Mouse (Mus musculus): ENCODE measurements at regions not wholly inside any gene's neighbourhood (a gene's known extent, or its start where the extent isn't known, plus 50 kb on each side); places are given as distances from the start of the nearest gene placed in this dataset.

- H3K4me3 ChIP-seq (ENCODE audit: insufficient read depth, low read depth, low read length): no peak overlapping the region
- no peak for DNase-seq
- H3K36me3 ChIP-seq (ENCODE audit: control insufficient read depth, insufficient read depth, low read length): no peaks in the 10 kb centered on the region
- no peak overlapping the region for H3K27ac ChIP-seq (ENCODE audit: insufficient read depth, low read depth, low read length)
- no peaks in the 10 kb centered on the region for H3K4me1 ChIP-seq (ENCODE audit: control insufficient read depth, insufficient read depth, low read length)
- TF ChIP-seq CTCF (conservative IDR thresholded peaks at IDR 0.05; ENCODE audit: insufficient read depth, insufficient read length, low read depth, low read length): no peak
- TF ChIP-seq POLR2A (IDR thresholded peaks at IDR 0.05; ENCODE audit: low read depth, low read length): no peak
- H3K27me3 ChIP-seq (replicated peaks; ENCODE audit: control insufficient read depth, insufficient read depth, low read length): no peaks in the 10 kb centered on the region
Observed at GRCm38 (mm10) chr7:36277275-36277674, 420.6 kb upstream of the Tshz3 start.

GRCm38 (mm10) chr7:36268966-36269365 is 429.0 kb upstream of the Tshz3 start:
- Histone ChIP-seq H3K27ac (ENCODE audit: insufficient read depth, low read depth, low read length) (no peak overlapping the region), H3K4me1 (ENCODE audit: control insufficient read depth, insufficient read depth, low read length) (no peaks in the 10 kb centered on the region), H3K36me3 (ENCODE audit: control insufficient read depth, insufficient read depth, low read length) (no peaks in the 10 kb centered on the region), H3K4me3 (ENCODE audit: insufficient read depth, low read depth, low read length) (no peak overlapping the region), H3K27me3 (replicated peaks; ENCODE audit: control insufficient read depth, insufficient read depth, low read length) (no peaks in the 10 kb centered on the region)
- WGBS: 18% methylated on average over 5 of the region's 5 CpGs
- TF ChIP-seq POLR2A (IDR thresholded peaks at IDR 0.05; ENCODE audit: low read depth, low read length): no peak
- no peak for TF ChIP-seq CTCF (conservative IDR thresholded peaks at IDR 0.05; ENCODE audit: insufficient read depth, insufficient read length, low read depth, low read length)
- DNase-seq: no peak

GRCm38 (mm10) chr7:36265163-36265823 is 432.6 kb upstream of the Tshz3 start:
- no peaks in the 10 kb centered on the region for H3K27me3 ChIP-seq (replicated peaks; ENCODE audit: control insufficient read depth, insufficient read depth, low read length)
- TF ChIP-seq POLR2A (IDR thresholded peaks at IDR 0.05; ENCODE audit: low read depth, low read length) (no peak), CTCF (conservative IDR thresholded peaks at IDR 0.05; ENCODE audit: insufficient read depth, insufficient read length, low read depth, low read length) (no peak)
- H3K4me1 ChIP-seq (ENCODE audit: control insufficient read depth, insufficient read depth, low read length): no peaks in the 10 kb centered on the region
- no peaks in the 10 kb centered on the region for H3K36me3 ChIP-seq (ENCODE audit: control insufficient read depth, insufficient read depth, low read length)
- H3K27ac ChIP-seq (ENCODE audit: insufficient read depth, low read depth, low read length): no peak overlapping the region
- H3K4me3 ChIP-seq (ENCODE audit: insufficient read depth, low read depth, low read length): no peak overlapping the region
- 83% methylated on average over 7 of the region's 7 CpGs for WGBS
- DNase-seq: no peak

GRCm38 (mm10) chr7:36262124-36262710 is 435.7 kb upstream of the Tshz3 start:
- H3K4me3 ChIP-seq (ENCODE audit: insufficient read depth, low read depth, low read length): no peak overlapping the region
- H3K27ac ChIP-seq (ENCODE audit: insufficient read depth, low read depth, low read length): no peak overlapping the region
- no peaks in the 10 kb centered on the region for H3K4me1 ChIP-seq (ENCODE audit: control insufficient read depth, insufficient read depth, low read length)
- no peaks in the 10 kb centered on the region for H3K36me3 ChIP-seq (ENCODE audit: control insufficient read depth, insufficient read depth, low read length)
- WGBS: 65% methylated on average over 8 of the region's 8 CpGs
- no peak for DNase-seq
- TF ChIP-seq POLR2A (IDR thresholded peaks at IDR 0.05; ENCODE audit: low read depth, low read length) (no peak), CTCF (conservative IDR thresholded peaks at IDR 0.05; ENCODE audit: insufficient read depth, insufficient read length, low read depth, low read length) (no peak)
- no peaks in the 10 kb centered on the region for H3K27me3 ChIP-seq (replicated peaks; ENCODE audit: control insufficient read depth, insufficient read depth, low read length)

- Histone ChIP-seq H3K4me3 (ENCODE audit: insufficient read depth, low read depth, low read length) (no peak overlapping the region), H3K27ac (ENCODE audit: insufficient read depth, low read depth, low read length) (no peak overlapping the region), H3K27me3 (replicated peaks; ENCODE audit: control insufficient read depth, insufficient read depth, low read length) (no peaks in the 10 kb centered on the region), H3K4me1 (ENCODE audit: control insufficient read depth, insufficient read depth, low read length) (no peaks in the 10 kb centered on the region), H3K36me3 (ENCODE audit: control insufficient read depth, insufficient read depth, low read length) (no peaks in the 10 kb centered on the region)
- WGBS: 90% methylated on average over 15 of the region's 15 CpGs
- DNase-seq: no peak
- TF ChIP-seq CTCF (conservative IDR thresholded peaks at IDR 0.05; ENCODE audit: insufficient read depth, insufficient read length, low read depth, low read length): no peak
- no peak for TF ChIP-seq POLR2A (IDR thresholded peaks at IDR 0.05; ENCODE audit: low read depth, low read length)
Observed at GRCm38 (mm10) chr7:36257102-36257501, 440.8 kb upstream of the Tshz3 start.

- no peak overlapping the region for H3K27ac ChIP-seq (ENCODE audit: insufficient read depth, low read depth, low read length)
- no peaks in the 10 kb centered on the region for H3K36me3 ChIP-seq (ENCODE audit: control insufficient read depth, insufficient read depth, low read length)
- no peak for DNase-seq
- TF ChIP-seq CTCF (conservative IDR thresholded peaks at IDR 0.05; ENCODE audit: insufficient read depth, insufficient read length, low read depth, low read length): no peak
- no peak for TF ChIP-seq POLR2A (IDR thresholded peaks at IDR 0.05; ENCODE audit: low read depth, low read length)
- no peaks in the 10 kb centered on the region for H3K4me1 ChIP-seq (ENCODE audit: control insufficient read depth, insufficient read depth, low read length)
- no peaks in the 10 kb centered on the region for H3K27me3 ChIP-seq (replicated peaks; ENCODE audit: control insufficient read depth, insufficient read depth, low read length)
- H3K4me3 ChIP-seq (ENCODE audit: insufficient read depth, low read depth, low read length): no peak overlapping the region
Observed at GRCm38 (mm10) chr7:36247356-36247755, 444.6 kb upstream of the Zfp507 start.

GRCm38 (mm10) chr7:36236673-36237072 is 433.9 kb upstream of the Zfp507 start:
- no peaks in the 10 kb centered on the region for H3K36me3 ChIP-seq (ENCODE audit: control insufficient read depth, insufficient read depth, low read length)
- no peak for DNase-seq
- TF ChIP-seq CTCF (conservative IDR thresholded peaks at IDR 0.05; ENCODE audit: insufficient read depth, insufficient read length, low read depth, low read length) (0 out of 2 replicates have a peak, but pooled peaks have one; percentile 18), POLR2A (IDR thresholded peaks at IDR 0.05; ENCODE audit: low read depth, low read length) (no peak)
- H3K4me1 ChIP-seq (ENCODE audit: control insufficient read depth, insufficient read depth, low read length): no peaks in the 10 kb centered on the region
- 96% methylated on average over 2 of the region's 2 CpGs for WGBS
- no peak overlapping the region for H3K4me3 ChIP-seq (ENCODE audit: insufficient read depth, low read depth, low read length)
- H3K27ac ChIP-seq (ENCODE audit: insufficient read depth, low read depth, low read length): no peak overlapping the region
- H3K27me3 ChIP-seq (replicated peaks; ENCODE audit: control insufficient read depth, insufficient read depth, low read length): no peaks in the 10 kb centered on the region
